Comparison of ENCODE assay signal across 16 mouse cellular contexts in genomic region chr4:59526728-59527127, GRCm38 (mm10).
"Had no signal": no experiment of that assay in that cellular context is flagged by ENCODE, and none has a peak within 500 bp of the region (broad histone marks: within the 10 kb centered on the region; RNA-seq: fewer than 3 reads in every experiment).

No protein-coding gene starts in this region.

- H3K27me3 ChIP-seq: limb, embryonic 15.5 days; liver, embryonic 12.5 days; neural tube, embryonic 15.5 days; stomach, embryonic 15.5 days had no signal

- H3K9ac ChIP-seq: limb, embryonic 15.5 days; liver, embryonic 12.5 days; lung, embryonic 14.5 days; neural tube, embryonic 15.5 days; stomach, embryonic 15.5 days had no signal

- H3K27ac ChIP-seq: limb, embryonic 15.5 days; liver, embryonic 12.5 days; midbrain, embryonic 10.5 days; neural tube, embryonic 15.5 days; stomach, embryonic 15.5 days had no signal

- H3K4me2 ChIP-seq: limb, embryonic 15.5 days; liver, embryonic 12.5 days; lung, embryonic 14.5 days; neural tube, embryonic 15.5 days; stomach, embryonic 15.5 days had no signal

- H3K36me3 ChIP-seq: midbrain, embryonic 10.5 days; neural tube, embryonic 15.5 days; stomach, embryonic 15.5 days had no signal

- H3K4me1 ChIP-seq: limb, embryonic 15.5 days; midbrain, embryonic 10.5 days; neural tube, embryonic 15.5 days; stomach, embryonic 15.5 days had no signal

- H3K9me3 ChIP-seq: limb, embryonic 15.5 days; liver, embryonic 12.5 days; midbrain, embryonic 10.5 days; neural tube, embryonic 15.5 days; stomach, embryonic 15.5 days had no signal

- DNase-seq: kidney, postnatal 14 days; layer of hippocampus, adult 9-11 months; layer of hippocampus, postnatal 36 days; lung, embryonic 14.5 days; midbrain, embryonic 14.5 days; right cerebral cortex, adult 18-20 months; thymus, adult 2 months; thymus, postnatal 25 days had no signal

- ATAC-seq: hindbrain, embryonic 16.5 days; inflammation-experienced regulatory T-cells, adult 6 months; liver, embryonic 12.5 days had no signal

- H3K4me3 ChIP-seq: limb, embryonic 15.5 days; liver, embryonic 12.5 days; midbrain, embryonic 10.5 days; myocyte; neural tube, embryonic 15.5 days; stomach, embryonic 15.5 days had no signal
